Mouse (Mus musculus) C2C12 (cell line): ENCODE measurements around the gene Schip1.

Experiments
- CTCF ChIP-seq: IDR thresholded peaks from one replicate; pipeline ENCODE4 v1.5.1; 2011; ENCODE audit not compliant: control insufficient read depth, insufficient read depth, insufficient read length
- MAX ChIP-seq: IDR thresholded peaks from one replicate; pipeline ENCODE4 v1.6.1; 2011; ENCODE audit warnings: mild to moderate bottlenecking, control low read depth
- MYOD1 ChIP-seq: IDR thresholded peaks from one replicate; pipeline ENCODE4 v1.6.1; 2011; ENCODE audit warnings: low read depth; ENCODE audit not compliant: control insufficient read depth, insufficient read length
- USF1 ChIP-seq: IDR thresholded peaks from one replicate; pipeline ENCODE4 v1.6.1; 2011; ENCODE audit warnings: low read depth, mild to moderate bottlenecking, control low read depth, moderate library complexity

GRCm38 (mm10) chr3:68562838-68563237 is 498.2 kb downstream of the Schip1 start:
- TF ChIP-seq CTCF = no peak
- TF ChIP-seq MAX = no peak
- no peak for TF ChIP-seq MYOD1
- no peak for TF ChIP-seq USF1
